Mouse (Mus musculus) ovary, adult 18-20 months (tissue): ENCODE measurements around the gene Sh3gl3.

Source experiments
- DNase-seq: peaks from one replicate; pipeline ENCODE4 v3.0.0; 2022; ENCODE audit warnings: low spot score, mixed read lengths

The Sh3gl3 gene

GRCm38 (mm10) chr7:82173540-82173939, at the start of gene Sh3gl3:
TSS of gene Sh3gl3 (plus strand) at chr7:82173840.
- DNase-seq: no peak

- no peak for DNase-seq
Observed at GRCm38 (mm10) chr7:82138196-82138595, 35.4 kb upstream of the Sh3gl3 start.

DNA sequence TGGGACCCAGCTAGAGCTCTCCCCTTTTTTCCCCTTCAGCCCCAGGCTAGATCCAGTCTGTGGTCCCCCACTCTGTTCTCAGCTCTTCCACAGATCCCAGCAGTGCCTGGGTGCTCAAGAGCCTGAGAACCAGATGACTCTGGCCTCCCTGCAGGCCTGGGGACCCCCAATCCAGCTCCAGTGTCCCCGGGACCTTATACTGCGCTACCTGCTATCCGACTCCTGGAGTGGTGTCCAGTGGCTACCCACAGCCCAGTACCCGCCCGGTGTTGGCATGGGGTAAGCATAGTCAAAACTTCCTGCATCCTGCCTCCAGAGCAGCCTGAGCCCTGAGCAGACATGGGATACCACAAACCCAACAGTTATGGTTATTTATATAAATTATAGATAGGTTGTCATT, 26.5 kb upstream of the Sh3gl3 start:
- no peak for DNase-seq

DNA sequence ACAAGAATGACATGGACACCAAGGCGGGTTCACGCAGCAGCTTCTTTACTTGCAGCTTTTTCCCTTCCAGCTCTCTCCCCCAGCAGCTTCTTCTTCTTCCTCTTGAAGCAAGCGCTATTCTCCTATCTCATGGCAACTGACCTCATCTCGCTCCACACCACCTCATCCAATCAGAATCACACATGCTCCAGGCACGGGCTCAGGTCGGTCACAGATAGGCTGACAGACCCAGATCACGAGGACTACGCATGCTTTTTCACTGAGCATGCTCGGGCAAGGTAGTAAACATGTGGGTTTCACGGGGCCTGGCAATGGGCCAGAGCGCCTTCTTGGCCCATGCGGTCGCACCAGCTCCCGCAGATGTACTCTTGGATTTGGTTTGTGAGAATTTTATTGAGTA, 9.0 kb upstream of the Sh3gl3 start:
- no peak for DNase-seq

DNA sequence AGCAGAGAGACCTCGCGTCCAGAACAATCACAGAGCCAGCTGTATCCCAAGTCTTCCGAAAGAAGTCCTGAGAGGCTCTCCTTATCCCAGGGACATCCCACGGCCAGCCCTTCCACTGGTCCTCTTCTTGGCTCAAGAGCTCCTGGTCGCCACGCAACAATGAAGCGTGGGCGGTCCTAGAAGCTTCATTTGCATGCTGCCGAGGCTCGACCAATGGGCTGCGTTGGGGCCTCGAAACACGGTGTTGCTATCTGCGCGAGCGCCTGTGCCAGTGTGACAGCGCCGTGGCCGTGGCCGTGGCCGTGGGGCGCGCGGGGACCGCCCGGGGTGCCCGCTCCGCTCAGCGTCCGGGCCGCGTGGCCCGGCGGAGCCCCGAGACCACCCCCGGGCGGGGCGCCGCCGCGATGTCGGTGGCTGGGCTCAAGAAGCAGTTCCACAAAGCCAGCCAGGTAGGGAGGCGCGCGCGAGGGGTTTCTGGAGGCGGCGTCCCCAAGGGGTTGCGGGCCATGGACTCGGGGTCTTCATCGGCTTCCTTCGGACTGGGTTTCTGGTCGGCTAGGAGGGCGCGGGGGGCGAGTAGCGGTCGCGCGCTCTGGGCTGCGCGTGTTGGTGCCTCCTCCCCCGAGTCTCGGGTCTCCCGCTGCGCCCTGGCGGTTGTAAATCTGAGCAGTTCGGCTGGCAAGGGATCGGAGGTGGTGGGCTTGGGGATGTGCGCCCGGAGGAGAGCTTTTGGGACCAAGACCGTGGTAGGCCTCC, 1.1 kb downstream of the Sh3gl3 start:
- peak; percentile 77 for DNase-seq

GRCm38 (mm10) chr7:82175327-82175721, 1.7 kb downstream of the Sh3gl3 start:
- no peak for DNase-seq

- no peak for DNase-seq
Observed at GRCm38 (mm10) chr7:82176192-82176591, 2.6 kb downstream of the Sh3gl3 start.

DNA sequence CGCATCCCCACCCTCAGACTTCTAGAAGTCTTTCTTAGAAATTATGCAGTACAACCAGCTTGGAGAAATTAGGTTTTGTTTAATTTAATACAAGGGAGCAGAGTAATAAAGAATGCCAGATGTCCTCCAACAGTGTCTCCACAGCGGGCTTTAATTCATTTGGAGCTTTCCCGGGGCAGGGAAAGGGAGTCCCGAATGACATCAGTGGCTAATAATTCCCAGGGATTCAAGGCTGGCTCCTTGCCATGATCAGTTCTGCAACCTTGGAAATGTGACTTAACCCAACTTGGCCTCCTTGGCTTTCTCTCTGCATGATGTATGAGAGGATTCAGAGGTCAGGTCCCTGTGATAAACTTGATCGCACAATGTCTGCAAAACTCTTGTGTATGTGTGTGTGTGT, 3.7 kb downstream of the Sh3gl3 start:
- DNase-seq: no peak

GRCm38 (mm10) chr7:82180919-82181318, 7.3 kb downstream of the Sh3gl3 start:
- no peak for DNase-seq

DNA sequence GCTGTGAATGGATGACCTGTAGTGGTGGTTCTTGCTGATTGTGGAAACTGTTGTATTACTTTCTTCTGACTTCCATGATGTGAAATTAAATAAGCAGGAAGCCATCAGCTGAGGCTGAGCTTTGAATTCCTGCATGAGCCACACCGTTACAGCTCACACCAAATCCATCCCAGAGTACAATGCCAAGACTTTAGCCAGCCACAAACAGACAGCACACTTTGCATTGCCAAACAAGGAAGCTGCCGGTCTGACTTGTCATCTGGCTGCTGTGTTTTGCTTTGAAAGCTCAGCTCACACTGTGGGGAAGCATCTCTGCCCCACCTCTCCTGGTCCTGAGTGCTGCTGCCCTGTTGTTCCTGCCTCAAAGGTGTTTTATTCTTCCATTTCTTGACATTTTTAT, 9.1 kb downstream of the Sh3gl3 start:
- DNase-seq: no peak

- DNase-seq: no peak
Observed at GRCm38 (mm10) chr7:82191604-82192003, 18.0 kb downstream of the Sh3gl3 start.

DNA sequence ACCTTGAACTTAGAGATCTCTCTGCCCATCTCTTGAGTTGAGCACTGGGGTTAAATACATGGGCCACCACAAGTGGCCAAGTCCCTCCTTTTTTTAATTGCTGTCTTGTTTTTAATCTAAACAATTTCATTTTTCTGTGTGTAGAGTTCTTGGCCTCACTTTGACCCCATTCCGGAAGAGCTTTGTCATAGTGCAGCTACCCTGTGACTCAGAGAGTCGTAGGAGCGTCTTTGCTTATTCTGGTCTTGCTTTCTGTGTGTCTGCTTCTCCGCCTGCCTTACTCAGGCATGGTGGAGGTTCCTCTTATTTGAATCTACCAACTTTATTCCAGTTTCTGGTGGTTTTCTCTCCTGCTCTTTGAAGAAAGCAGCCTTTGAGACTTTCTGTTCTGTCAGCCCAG, 18.9 kb downstream of the Sh3gl3 start:
- no peak for DNase-seq

DNA sequence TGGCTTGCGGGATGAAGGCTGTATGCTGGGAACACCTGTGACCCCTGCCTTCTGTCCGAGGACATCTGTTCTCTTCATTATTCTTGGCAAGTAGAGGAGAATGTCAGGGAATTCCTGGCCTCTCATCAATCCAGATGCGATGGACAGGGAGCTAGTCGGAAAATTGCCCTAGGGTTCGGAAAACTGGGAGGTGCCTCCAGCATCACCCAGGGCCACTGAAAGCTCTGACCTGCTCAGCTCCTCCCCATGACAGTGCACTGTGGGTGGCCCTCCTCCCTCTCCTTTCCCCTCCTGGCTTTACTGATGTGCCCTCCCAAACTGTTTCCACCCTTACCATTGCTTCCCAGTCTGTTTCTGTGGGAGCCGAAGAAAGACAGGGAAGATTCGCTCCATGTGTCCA, 29.5 kb downstream of the Sh3gl3 start:
- no peak for DNase-seq

- DNase-seq: no peak
Observed at GRCm38 (mm10) chr7:82204014-82204784, 30.6 kb downstream of the Sh3gl3 start.

DNA sequence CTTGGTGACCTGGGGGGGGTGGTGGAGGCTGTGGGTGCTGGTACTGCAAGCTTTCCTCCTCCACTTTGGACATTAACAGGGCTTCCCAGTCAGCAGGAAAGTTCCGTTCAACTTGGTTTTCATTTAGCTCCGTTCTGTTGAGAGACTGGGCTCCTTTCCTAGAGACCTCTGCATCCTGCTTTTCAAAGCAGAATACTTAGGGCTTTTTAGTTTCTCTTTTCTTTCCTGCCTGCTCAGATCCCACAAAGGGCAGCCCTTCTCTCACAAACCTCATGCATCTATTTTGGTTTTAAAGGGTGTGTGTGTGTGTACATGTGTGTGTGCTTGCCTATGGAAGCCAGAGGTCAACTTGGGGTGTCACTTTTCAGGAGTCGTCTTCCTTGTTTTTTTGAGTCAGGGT, 31.3 kb downstream of the Sh3gl3 start:
- DNase-seq: no peak

- no peak for DNase-seq
Observed at GRCm38 (mm10) chr7:82206787-82207186, 33.1 kb downstream of the Sh3gl3 start.

GRCm38 (mm10) chr7:82221380-82221933, 47.8 kb downstream of the Sh3gl3 start:
- no peak for DNase-seq

DNA sequence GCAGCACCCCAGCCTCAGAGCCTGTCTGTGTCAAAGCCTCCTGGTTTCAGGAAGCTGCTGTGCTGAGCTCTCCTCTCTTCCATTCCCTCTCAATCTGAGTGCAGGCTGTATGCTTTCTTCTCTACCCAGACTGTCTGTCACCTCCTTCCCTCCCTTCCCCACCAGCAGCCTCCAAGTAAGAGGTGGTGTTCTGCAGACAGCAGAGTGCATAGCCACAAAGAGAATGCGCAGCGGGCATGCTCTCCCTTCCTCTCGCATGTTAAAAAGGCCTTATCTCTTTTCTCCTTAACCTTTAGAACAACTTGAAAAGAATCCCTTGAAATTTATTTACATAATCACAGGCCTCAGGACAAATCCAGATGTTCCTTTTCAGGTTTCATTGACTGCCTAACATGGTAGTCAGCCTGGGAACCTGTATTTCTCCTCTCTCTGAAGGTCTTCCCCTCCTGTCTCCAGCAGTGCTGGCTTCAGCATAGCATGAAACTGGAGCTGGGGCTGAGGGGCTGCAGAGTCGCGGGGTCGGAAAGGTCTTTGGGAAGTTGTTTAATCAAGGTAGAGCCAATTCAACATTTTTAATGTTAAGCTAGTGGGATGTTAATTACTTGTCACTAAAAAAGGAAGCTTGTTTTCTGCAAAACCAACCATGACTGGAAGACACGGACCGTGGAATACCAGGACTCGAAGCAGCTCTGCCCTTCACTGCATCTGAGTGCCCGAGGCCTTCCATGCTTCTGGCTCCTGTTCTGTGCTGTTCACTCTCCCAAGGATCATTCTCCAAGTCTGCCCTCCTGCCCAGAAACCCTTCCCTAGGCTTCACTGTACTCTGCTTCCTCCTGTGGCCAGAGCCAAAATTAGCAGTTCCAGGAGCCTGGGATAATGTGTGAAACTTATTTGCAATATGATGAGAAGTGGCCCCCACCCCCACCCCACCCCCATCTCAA, 50.5 kb downstream of the Sh3gl3 start:
- no peak for DNase-seq

- DNase-seq: no peak
Observed at GRCm38 (mm10) chr7:82233201-82233600, 59.6 kb downstream of the Sh3gl3 start.

GRCm38 (mm10) chr7:82234010-82234897, 60.6 kb downstream of the Sh3gl3 start:
- DNase-seq: no peak

GRCm38 (mm10) chr7:82234898-82235290, 61.3 kb downstream of the Sh3gl3 start:
- no peak for DNase-seq
